Mouse (Mus musculus): ENCODE data around the gene Olfr1389.
"Not testable (repeated sequence)": the region's sequence is repeated elsewhere in the genome, so short reads cannot be mapped to it uniquely, and the experiment has no call there.

The Olfr1389 gene

GRCm38 (mm10) chr11:49422767-49423166 is at the start of gene Olfr1389:
Gene Olfr1389, plus strand, starts transcription at chr11:49423067.
- no peak for DNase-seq (ENCODE audit: extremely low spot score, low spot score)

- no peak for DNase-seq (ENCODE audit: extremely low spot score, low spot score)
These were observed 39.7 kb upstream of the Olfr1389 start for GRCm38 (mm10) chr11:49383133-49383532.

GRCm38 (mm10) chr11:49386118-49386517 is 36.7 kb upstream of the Olfr1389 start:
- not testable (repeated sequence) for DNase-seq (ENCODE audit: extremely low spot score, low spot score)

GRCm38 (mm10) chr11:49392707-49393106 is 30.2 kb upstream of the Olfr1389 start:
- DNase-seq (ENCODE audit: extremely low spot score, low spot score) = not testable (repeated sequence)

- DNase-seq (ENCODE audit: extremely low spot score, low spot score) = no peak
These were observed 16.1 kb upstream of the Olfr1389 start for GRCm38 (mm10) chr11:49406784-49407183.

GRCm38 (mm10) chr11:49410540-49410939 is 12.3 kb upstream of the Olfr1389 start:
- no peak for DNase-seq (ENCODE audit: extremely low spot score, low spot score)

- DNase-seq (ENCODE audit: extremely low spot score, low spot score) = no peak
These were observed 2.5 kb downstream of the Olfr1389 start for GRCm38 (mm10) chr11:49425257-49425927.

- DNase-seq (ENCODE audit: extremely low spot score, low spot score) = no peak
These were observed 6.8 kb downstream of the Olfr1389 start for GRCm38 (mm10) chr11:49429641-49430040.

GRCm38 (mm10) chr11:49436411-49436810 is 13.5 kb downstream of the Olfr1389 start, which contains the start of gene Olfr1388:
Gene Olfr1388, plus strand, starts transcription at chr11:49436624.
- DNase-seq (ENCODE audit: extremely low spot score, low spot score) = no peak

- DNase-seq (ENCODE audit: extremely low spot score, low spot score) = no peak
These were observed 32.2 kb downstream of the Olfr1389 start, which contains the start of gene Olfr1387 for GRCm38 (mm10) chr11:49455043-49455442. Gene Olfr1387, plus strand, starts transcription at chr11:49455343.

- not testable (repeated sequence) for DNase-seq (ENCODE audit: extremely low spot score, low spot score)
These were observed 41.9 kb downstream of the Olfr1389 start, which contains the start of gene Olfr1386 for GRCm38 (mm10) chr11:49464746-49465145. Gene Olfr1386, plus strand, starts transcription at chr11:49465046.

All from neural tube, embryonic 10.5 days (tissue).